Comparison of ENCODE assay signal across 8 mouse cellular contexts in genomic region chr3:96556651-96557635, GRCm38 (mm10). TPM values are rescaled to one million over a fixed set of nuclear protein-coding genes. Genes with fewer than 3 reads are reported as not detected.
DNase-seq lines count a peak whose midpoint lies in the region; ATAC-seq and TF ChIP-seq lines count a peak whose summit lies in the region.

No protein-coding gene starts in this region.

- no peak for TF ChIP-seq CTCF in liver, adult 2 months (IDR thresholded peaks at IDR 0.05; ENCODE audit: low read depth, low read length)
- no peak for TF ChIP-seq CTCF in spleen, adult 2 months (IDR thresholded peaks at IDR 0.05; ENCODE audit: extremely low read depth, insufficient read depth, insufficient read length, insufficient replicate concordance)

- H3K4me1 ChIP-seq in liver, adult 2 months (ENCODE audit: control insufficient read depth, insufficient read depth, low read length) = peaks cover 14% of the 10 kb centered on the region
- peaks cover 47% of the 10 kb centered on the region for H3K4me1 ChIP-seq in embryonic facial prominence, embryonic 13.5 days
- H3K4me1 ChIP-seq in hindbrain, embryonic 13.5 days (replicated peaks) = peaks cover 58% of the 10 kb centered on the region
- H3K4me1 ChIP-seq in liver, embryonic 15.5 days (replicated peaks) = peaks cover 57% of the 10 kb centered on the region
- H3K4me1 ChIP-seq in spleen, adult 2 months (ENCODE audit: control insufficient read depth, insufficient read depth, insufficient read length) = peaks cover 19% of the 10 kb centered on the region; the same call in 1 of the 2 replicates

- no peaks in the 10 kb centered on the region for H3K9me3 ChIP-seq in embryonic facial prominence, embryonic 13.5 days
- no peaks in the 10 kb centered on the region for H3K9me3 ChIP-seq in hindbrain, embryonic 13.5 days
- no peaks in the 10 kb centered on the region for H3K9me3 ChIP-seq in liver, embryonic 15.5 days (replicated peaks)

- peak; percentile 50 for DNase-seq in liver, adult 2 months (ENCODE audit: extremely low read depth, low read depth, low spot score)
- no peak for DNase-seq in liver
- peak in 1 of 2 experiments; percentile 52 for DNase-seq in spleen, adult 2 months (ENCODE audit: low read depth in 1 of 2, low spot score in 2 of 2)
- DNase-seq in Muller cell, postnatal 12 days (ENCODE audit: inconsistent ontology term) = no peak
- no peak for DNase-seq in layer of hippocampus, adult 8-10 months (ENCODE audit: low spot score in 2 of 2)

- H3K27ac ChIP-seq in liver, adult 2 months (replicated peaks; ENCODE audit: insufficient read depth, low read depth, low read length) = peak overlapping the region; percentile 72
- peak overlapping the region; percentile 92 for H3K27ac ChIP-seq in embryonic facial prominence, embryonic 13.5 days
- H3K27ac ChIP-seq in hindbrain, embryonic 13.5 days = peak overlapping the region; percentile 84
- peak overlapping the region; percentile 89 for H3K27ac ChIP-seq in liver, embryonic 15.5 days (replicated peaks)
- H3K27ac ChIP-seq in spleen, adult 2 months (ENCODE audit: insufficient read depth, low read length) = peak overlapping the region; percentile 99

- WGBS in liver, adult 2 months = 4% methylated on average over 22 of the region's 22 CpGs
- WGBS in embryonic facial prominence, embryonic 13.5 days = 3% methylated on average over 22 of the region's 22 CpGs
- 14% methylated on average over 22 of the region's 22 CpGs for WGBS in hindbrain, embryonic 13.5 days
- WGBS in liver, embryonic 15.5 days (ENCODE audit: insufficient replicate concordance) = 1% methylated on average over 22 of the region's 22 CpGs
- WGBS in spleen, adult 2 months = 1% methylated on average over 22 of the region's 22 CpGs

- H3K4me3 ChIP-seq in liver, adult 2 months (ENCODE audit: insufficient read depth, low read depth, low read length) = peak overlapping the region; percentile 36
- peak overlapping the region; percentile 79 for H3K4me3 ChIP-seq in embryonic facial prominence, embryonic 13.5 days
- H3K4me3 ChIP-seq in hindbrain, embryonic 13.5 days = peak overlapping the region; percentile 76
- H3K4me3 ChIP-seq in liver, embryonic 15.5 days (replicated peaks) = peak overlapping the region; percentile 75
- H3K4me3 ChIP-seq in spleen, adult 2 months (ENCODE audit: extremely low read depth, insufficient read depth, insufficient read length) = peak overlapping the region; percentile 69

- peaks cover 29% of the 10 kb centered on the region for H3K36me3 ChIP-seq in liver, adult 2 months (ENCODE audit: control insufficient read depth, insufficient read depth, low read length)
- H3K36me3 ChIP-seq in embryonic facial prominence, embryonic 13.5 days = peaks cover 22% of the 10 kb centered on the region
- H3K36me3 ChIP-seq in hindbrain, embryonic 13.5 days = peaks cover 21% of the 10 kb centered on the region
- peaks cover 26% of the 10 kb centered on the region for H3K36me3 ChIP-seq in liver, embryonic 15.5 days (replicated peaks)
- peaks cover 26% of the 10 kb centered on the region for H3K36me3 ChIP-seq in spleen, adult 2 months (ENCODE audit: control insufficient read depth, insufficient read depth, low read length)

- no peak for TF ChIP-seq POLR2A in liver, adult 2 months (IDR thresholded peaks at IDR 0.05; ENCODE audit: extremely low read depth, insufficient read depth, low read length)
- peak; percentile 73 for TF ChIP-seq POLR2A in spleen, adult 2 months (IDR thresholded peaks at IDR 0.05; ENCODE audit: low read depth, low read length)

- H3K9ac ChIP-seq in liver, adult 2 months (ENCODE audit: low read depth, low read length) = peak overlapping the region; percentile 62
- peak overlapping the region; percentile 93 for H3K9ac ChIP-seq in embryonic facial prominence, embryonic 13.5 days
- peak overlapping the region; percentile 69 for H3K9ac ChIP-seq in hindbrain, embryonic 13.5 days
- H3K9ac ChIP-seq in liver, embryonic 15.5 days = peak overlapping the region; percentile 75

- H3K79me2 ChIP-seq in liver, adult 2 months (ENCODE audit: control insufficient read depth, insufficient read depth, low read length) = peaks cover 3% of the 10 kb centered on the region; the same call in 1 of the 2 replicates

- H3K27me3 ChIP-seq in liver, adult 2 months (ENCODE audit: control insufficient read depth, insufficient read depth, low read length) = no peaks in the 10 kb centered on the region
- no peaks in the 10 kb centered on the region for H3K27me3 ChIP-seq in embryonic facial prominence, embryonic 13.5 days
- no peaks in the 10 kb centered on the region for H3K27me3 ChIP-seq in hindbrain, embryonic 13.5 days
- H3K27me3 ChIP-seq in liver, embryonic 15.5 days = no peaks in the 10 kb centered on the region
- H3K27me3 ChIP-seq in spleen, adult 2 months (ENCODE audit: control insufficient read depth, insufficient read depth, low read length) = no peaks in the 10 kb centered on the region

- ATAC-seq in embryonic facial prominence, embryonic 13.5 days (ENCODE audit: insufficient number of reproducible peaks, insufficient read depth, low FRiP score, low TSS enrichment, low read depth) = no peak
- ATAC-seq in hindbrain, embryonic 13.5 days (ENCODE audit: low FRiP score) = peak; percentile 7; the same call in 1 of the 2 replicates
- ATAC-seq in liver, embryonic 15.5 days (ENCODE audit: insufficient read depth) = 0 out of 2 replicates have a peak, but pooled peaks have one; percentile 22

- H3K4me2 ChIP-seq in embryonic facial prominence, embryonic 13.5 days = peak overlapping the region; percentile 89
- peak overlapping the region; percentile 84 for H3K4me2 ChIP-seq in hindbrain, embryonic 13.5 days
- peak overlapping the region; percentile 84 for H3K4me2 ChIP-seq in liver, embryonic 15.5 days

RNA-seq across cellular contexts. Expression of gene Txnip, which starts 0.8 kb away (rescaled TPM):
- 153 and 159 TPM in 2 replicates for total RNA-seq in liver, adult 2 months (2014; rRNA removed)
- polyA plus RNA-seq in liver, adult 2 months (2012; rRNA removed) = 51.0 and 74.3 TPM in 2 replicates
- 113 and 137 TPM in 2 replicates for polyA plus RNA-seq in embryonic facial prominence, embryonic 13.5 days (2015; fragmentation: Nextera tagmentation; extraction: Ambion mirVana)
- 60.5 and 67.6 TPM in 2 replicates for polyA plus RNA-seq in hindbrain, embryonic 13.5 days (2015; fragmentation: Nextera tagmentation; extraction: Ambion mirVana)
- 42.8 and 46.8 TPM in 2 replicates for polyA plus RNA-seq in liver, embryonic 15.5 days (2015; fragmentation: Nextera tagmentation; extraction: Ambion mirVana)
- polyA plus RNA-seq in spleen, adult 2 months (2012; rRNA removed) = 423 and 439 TPM in 2 replicates
- 10 to 100 TPM; 23.9 to 39.1 (median 31.6) TPM for total RNA-seq in layer of hippocampus, adult 8-10 months (2022)

RNA-seq across cellular contexts. Expression of gene Gm16253, which starts 19.8 kb away (rescaled TPM):
- not detected in 2 replicates for total RNA-seq in liver, adult 2 months (2014; rRNA removed)
- polyA plus RNA-seq in liver, adult 2 months (2012; rRNA removed) = not detected in 2 replicates
- 1.3 and 1.5 TPM in 2 replicates for polyA plus RNA-seq in embryonic facial prominence, embryonic 13.5 days (2015; fragmentation: Nextera tagmentation; extraction: Ambion mirVana)
- polyA plus RNA-seq in hindbrain, embryonic 13.5 days (2015; fragmentation: Nextera tagmentation; extraction: Ambion mirVana) = 1.2 and 1.6 TPM in 2 replicates
- 0.17 and 0.23 TPM in 2 replicates for polyA plus RNA-seq in liver, embryonic 15.5 days (2015; fragmentation: Nextera tagmentation; extraction: Ambion mirVana)
- 0.18 TPM in 1 of 2 replicates, not detected in the other for polyA plus RNA-seq in spleen, adult 2 months (2012; rRNA removed)
- total RNA-seq in layer of hippocampus, adult 8-10 months (2022) = not detected

RNA-seq across cellular contexts. Expression of gene Hfe2, which starts 32.0 kb away (rescaled TPM):
- 29.6 and 36.4 TPM in 2 replicates for total RNA-seq in liver, adult 2 months (2014; rRNA removed)
- 93.8 and 98.4 TPM in 2 replicates for polyA plus RNA-seq in liver, adult 2 months (2012; rRNA removed)
- 1.5 and 1.9 TPM in 2 replicates for polyA plus RNA-seq in embryonic facial prominence, embryonic 13.5 days (2015; fragmentation: Nextera tagmentation; extraction: Ambion mirVana)
- polyA plus RNA-seq in hindbrain, embryonic 13.5 days (2015; fragmentation: Nextera tagmentation; extraction: Ambion mirVana) = 0.89 and 0.92 TPM in 2 replicates
- 7.1 and 8.5 TPM in 2 replicates for polyA plus RNA-seq in liver, embryonic 15.5 days (2015; fragmentation: Nextera tagmentation; extraction: Ambion mirVana)
- polyA plus RNA-seq in spleen, adult 2 months (2012; rRNA removed) = 0.18 and 0.32 TPM in 2 replicates
- under 1 TPM in 2 of 4 experiments, not detected in 2; 0.16 to 0.22 TPM for total RNA-seq in layer of hippocampus, adult 8-10 months (2022)

RNA-seq across cellular contexts. Expression of gene Polr3gl, which starts 37.0 kb away (rescaled TPM):
- total RNA-seq in liver, adult 2 months (2014; rRNA removed) = 5.7 and 8.2 TPM in 2 replicates
- polyA plus RNA-seq in liver, adult 2 months (2012; rRNA removed) = 7.0 and 7.7 TPM in 2 replicates
- polyA plus RNA-seq in embryonic facial prominence, embryonic 13.5 days (2015; fragmentation: Nextera tagmentation; extraction: Ambion mirVana) = 53.7 and 56.7 TPM in 2 replicates
- 38.3 and 39.3 TPM in 2 replicates for polyA plus RNA-seq in hindbrain, embryonic 13.5 days (2015; fragmentation: Nextera tagmentation; extraction: Ambion mirVana)
- 10.9 and 11.7 TPM in 2 replicates for polyA plus RNA-seq in liver, embryonic 15.5 days (2015; fragmentation: Nextera tagmentation; extraction: Ambion mirVana)
- 9.2 and 10.7 TPM in 2 replicates for polyA plus RNA-seq in spleen, adult 2 months (2012; rRNA removed)
- 10 to 100 TPM; 30.1 to 38.6 (median 32.5) TPM for total RNA-seq in layer of hippocampus, adult 8-10 months (2022)

RNA-seq across cellular contexts. Expression of gene Ankrd34a, which starts 39.5 kb away (rescaled TPM):
- total RNA-seq in liver, adult 2 months (2014; rRNA removed) = 0.07 TPM in 1 of 2 replicates, not detected in the other
- polyA plus RNA-seq in liver, adult 2 months (2012; rRNA removed) = 0.05 and 0.07 TPM in 2 replicates
- 3.1 and 3.2 TPM in 2 replicates for polyA plus RNA-seq in embryonic facial prominence, embryonic 13.5 days (2015; fragmentation: Nextera tagmentation; extraction: Ambion mirVana)
- 9.7 and 10.5 TPM in 2 replicates for polyA plus RNA-seq in hindbrain, embryonic 13.5 days (2015; fragmentation: Nextera tagmentation; extraction: Ambion mirVana)
- 0.12 and 0.15 TPM in 2 replicates for polyA plus RNA-seq in liver, embryonic 15.5 days (2015; fragmentation: Nextera tagmentation; extraction: Ambion mirVana)
- 0.14 and 0.15 TPM in 2 replicates for polyA plus RNA-seq in spleen, adult 2 months (2012; rRNA removed)
- 10 to 100 TPM; 49.5 to 56.2 (median 52.6) TPM for total RNA-seq in layer of hippocampus, adult 8-10 months (2022)
